Mouse (Mus musculus) lung, postnatal 0 days (tissue): ENCODE data around the gene Fbxl5. TPM values are rescaled to one million over a fixed set of nuclear protein-coding genes. Genes with fewer than 3 reads are reported as not detected.
A peak's percentile ranks its signal among the peaks of the same experiment; 100 is the strongest.

Experiments used
- ATAC-seq: fragments of 200-750 bp; cut with Nextera tagmentation; 2 replicates; pipeline ENCODE4 v1.8.0; 2017; ENCODE audit warnings: moderate library complexity
- DNase-seq: peaks from one replicate; pipeline ENCODE4 v3.0.0-alpha.2; 2016; ENCODE audit warnings: low spot score
- H3K27ac ChIP-seq: fragments of 300-500 bp; sonication (generic); 2 replicates; pipeline ENCODE4 v1.5.1; 2014; ENCODE audit warnings: antibody characterized with exemption, mild to moderate bottlenecking, low read length, mixed read lengths
- H3K27me3 ChIP-seq: fragments of 300-500 bp; sonication (generic); replicated peaks from 2 replicates; pipeline ENCODE4 v1.6.1; 2014; ENCODE audit warnings: low read length, mixed read lengths; ENCODE audit not compliant: insufficient read depth
- H3K36me3 ChIP-seq: fragments of 300-500 bp; sonication (generic); 2 replicates; pipeline ENCODE4 v1.6.1; 2014; ENCODE audit warnings: low read length, mixed read lengths; ENCODE audit not compliant: insufficient read depth
- H3K4me1 ChIP-seq: fragments of 300-500 bp; sonication (generic); 2 replicates; pipeline ENCODE4 v1.6.1; 2014; ENCODE audit warnings: antibody characterized with exemption, low read depth, low read length, mixed read lengths; ENCODE audit not compliant: insufficient read depth
- H3K4me2 ChIP-seq: fragments of 300-500 bp; sonication (generic); replicated peaks from 2 replicates; pipeline ENCODE4 v1.6.1; 2014; ENCODE audit warnings: low read depth, mild to moderate bottlenecking, low read length, moderate library complexity, mixed read lengths
- H3K4me3 ChIP-seq: fragments of 300-500 bp; sonication (generic); 2 replicates; pipeline ENCODE4 v1.5.1; 2014; ENCODE audit warnings: low read depth, low read length
- H3K9ac ChIP-seq: fragments of 300-500 bp; sonication (generic); replicated peaks from 2 replicates; pipeline ENCODE4 v1.6.1; 2014; ENCODE audit warnings: low read depth, mild to moderate bottlenecking
- H3K9me3 ChIP-seq: fragments of 300-500 bp; sonication (generic); 2 replicates; pipeline ENCODE4 v1.6.1; 2016; ENCODE audit warnings: low read length, mixed read lengths
- CTCF ChIP-seq: IDR thresholded peaks from 2 replicates; pipeline ENCODE4 v1.5.1; 2016; ENCODE audit warnings: antibody characterized with exemption, mild to moderate bottlenecking
- EP300 ChIP-seq: IDR thresholded peaks from 2 replicates; pipeline ENCODE4 v1.6.1; 2016; ENCODE audit warnings: antibody characterized with exemption, mild to moderate bottlenecking, control low read depth
- WGBS: fragments of 180-500 bp; shearing (Covaris S2); extraction: QIAGEN DNeasy Blood & Tissue Kit; methylation state at CpG from one replicate; pipeline ENCODE4 v1.1.7; 2014; 5-methylcytosine and 5-hydroxymethylcytosine counted together
- polyA plus RNA-seq: library from polyadenylated mRNA; unstranded; fragments of >200 nt; fragmentation: Nextera tagmentation; extraction: Ambion mirVana; gene quantifications from 2 replicates; pipeline ENCODE4 v1.2.1, GENCODE M21; 2015

The Fbxl5 gene
- polyA plus RNA-seq, 1 experiment from 2014 or later: 73.0 TPM

- Histone ChIP-seq H3K27me3 (no peaks in the 10 kb centered on the region), H3K27ac (no peak overlapping the region), H3K4me3 (no peak overlapping the region), H3K9me3 (no peaks in the 10 kb centered on the region), H3K4me1 (no peaks in the 10 kb centered on the region; the same call in 1 of the 2 replicates), H3K36me3 (no peaks in the 10 kb centered on the region; the same call in 1 of the 2 replicates), H3K4me2 (no peak overlapping the region), H3K9ac (no peak overlapping the region)
- TF ChIP-seq EP300 (no peak), CTCF (no peak)
- 77% methylated on average over 3 of the region's 3 CpGs for WGBS
- DNase-seq (no peak), ATAC-seq (no peak)
Measured at GRCm38 (mm10) chr5:43771555-43771954, 49.9 kb downstream of the Fbxl5 start.

- DNase-seq: no peak
- WGBS: 67% methylated on average over 3 of the region's 3 CpGs
- Histone ChIP-seq H3K36me3 (peaks cover 1% of the 10 kb centered on the region; the same call in 1 of the 2 replicates), H3K4me1 (no peaks in the 10 kb centered on the region), H3K9ac (no peak overlapping the region), H3K4me3 (no peak overlapping the region), H3K27ac (no peak overlapping the region), H3K9me3 (no peaks in the 10 kb centered on the region), H3K27me3 (no peaks in the 10 kb centered on the region), H3K4me2 (no peak overlapping the region)
- TF ChIP-seq CTCF: no peak
- no peak for TF ChIP-seq EP300
- no peak for ATAC-seq
Measured at GRCm38 (mm10) chr5:43770618-43771354, 50.7 kb downstream of the Fbxl5 start.

- Histone ChIP-seq H3K36me3 (no peaks in the 10 kb centered on the region), H3K27me3 (no peaks in the 10 kb centered on the region), H3K4me2 (no peak overlapping the region), H3K4me3 (no peak overlapping the region), H3K27ac (no peak overlapping the region), H3K9me3 (no peaks in the 10 kb centered on the region), H3K9ac (no peak overlapping the region), H3K4me1 (no peaks in the 10 kb centered on the region)
- DNase-seq (peak; percentile 4), ATAC-seq (no peak)
- WGBS: 76% methylated on average over 3 of the region's 3 CpGs
- TF ChIP-seq EP300 (no peak), CTCF (peak; percentile 31)
Measured at GRCm38 (mm10) chr5:43749092-43749491, 72.3 kb downstream of the Fbxl5 start.

- Histone ChIP-seq H3K36me3 (no peaks in the 10 kb centered on the region), H3K27me3 (no peaks in the 10 kb centered on the region), H3K9ac (no peak overlapping the region), H3K27ac (no peak overlapping the region), H3K9me3 (no peaks in the 10 kb centered on the region), H3K4me1 (no peaks in the 10 kb centered on the region), H3K4me2 (no peak overlapping the region), H3K4me3 (no peak overlapping the region)
- 52% methylated on average over 4 of the region's 4 CpGs for WGBS
- DNase-seq: peak; percentile 49
- ATAC-seq: peak; percentile 50; the same call in 1 of the 2 replicates
- TF ChIP-seq CTCF (no peak), EP300 (no peak)
Measured at GRCm38 (mm10) chr5:43748039-43748438, 73.4 kb downstream of the Fbxl5 start.

GRCm38 (mm10) chr5:43745156-43745555 lies 76.3 kb downstream of the Fbxl5 start:
- TF ChIP-seq EP300 (no peak), CTCF (no peak)
- ATAC-seq (no peak), DNase-seq (peak; percentile 19)
- Histone ChIP-seq H3K9me3 (no peaks in the 10 kb centered on the region), H3K4me3 (no peak overlapping the region), H3K36me3 (no peaks in the 10 kb centered on the region), H3K4me1 (no peaks in the 10 kb centered on the region), H3K27me3 (no peaks in the 10 kb centered on the region), H3K27ac (no peak overlapping the region), H3K9ac (no peak overlapping the region), H3K4me2 (no peak overlapping the region)
- WGBS: 37% methylated on average over 5 of the region's 5 CpGs

GRCm38 (mm10) chr5:43744187-43744586 lies 77.3 kb downstream of the Fbxl5 start:
- WGBS: 58% methylated on average over 1 of the region's 1 CpGs
- Histone ChIP-seq H3K9ac (no peak overlapping the region), H3K36me3 (no peaks in the 10 kb centered on the region), H3K27me3 (no peaks in the 10 kb centered on the region), H3K4me1 (no peaks in the 10 kb centered on the region), H3K27ac (no peak overlapping the region), H3K9me3 (no peaks in the 10 kb centered on the region), H3K4me2 (no peak overlapping the region), H3K4me3 (no peak overlapping the region)
- no peak for ATAC-seq
- TF ChIP-seq CTCF (no peak), EP300 (no peak)
- peak; percentile 6 for DNase-seq
